8 mouse cellular contexts compared by ENCODE assay signal in genomic region chr16:94085603-94086285, GRCm38 (mm10). TPM values are rescaled to one million over a fixed set of nuclear protein-coding genes. Genes with fewer than 3 reads are reported as not detected.
A peak's percentile ranks its signal among the peaks of the same experiment; 100 is the strongest.
DNase-seq lines count a peak whose midpoint lies in the region; ATAC-seq and TF ChIP-seq lines count a peak whose summit lies in the region.

No protein-coding gene starts in this region.

- no peaks in the 10 kb centered on the region for H3K36me3 ChIP-seq in hindbrain, embryonic 10.5 days
- H3K36me3 ChIP-seq in hindbrain, embryonic 16.5 days (ENCODE audit: control insufficient read depth, insufficient read depth, low read length), result no peaks in the 10 kb centered on the region
- no peaks in the 10 kb centered on the region for H3K36me3 ChIP-seq in hindbrain, embryonic 13.5 days
- H3K36me3 ChIP-seq in midbrain, postnatal 0 days (ENCODE audit: insufficient read depth, low read length), result no peaks in the 10 kb centered on the region

- no peak overlapping the region for H3K27ac ChIP-seq in hindbrain, embryonic 10.5 days
- no peak overlapping the region for H3K27ac ChIP-seq in hindbrain, embryonic 16.5 days (ENCODE audit: low read depth, low read length)
- no peak overlapping the region for H3K27ac ChIP-seq in brown adipose tissue, adult 24 weeks (replicated peaks; ENCODE audit: low read depth, low read length)
- no peak overlapping the region for H3K27ac ChIP-seq in hindbrain, embryonic 13.5 days
- H3K27ac ChIP-seq in midbrain, postnatal 0 days (ENCODE audit: low read depth, low read length), result no peak overlapping the region

- H3K27me3 ChIP-seq in hindbrain, embryonic 10.5 days (ENCODE audit: insufficient read depth, poor library complexity, severe bottlenecking), result peaks cover 100% of the 10 kb centered on the region
- peaks cover 66% of the 10 kb centered on the region for H3K27me3 ChIP-seq in hindbrain, embryonic 16.5 days (replicated peaks; ENCODE audit: control insufficient read depth, insufficient read depth, low read length)
- H3K27me3 ChIP-seq in hindbrain, embryonic 13.5 days, result peaks cover 98% of the 10 kb centered on the region
- H3K27me3 ChIP-seq in midbrain, postnatal 0 days (ENCODE audit: insufficient read depth, low read length), result peaks cover 86% of the 10 kb centered on the region

- peak; percentile 65 for DNase-seq in hindbrain, embryonic 10.5 days (ENCODE audit: low spot score)
- DNase-seq in midbrain, postnatal 0 days (ENCODE audit: low spot score), result no peak
- no peak for DNase-seq in cerebellum, postnatal 4 days (ENCODE audit: low spot score in 2 of 2)
- no peak for DNase-seq in cerebellum, adult 11 months
- no peak for DNase-seq in left cerebral cortex, adult 9 months (ENCODE audit: low spot score in 2 of 2)

- no peak overlapping the region; the same call in 1 of the 2 replicates for H3K4me2 ChIP-seq in hindbrain, embryonic 16.5 days (ENCODE audit: low read length)
- H3K4me2 ChIP-seq in hindbrain, embryonic 13.5 days, result peak overlapping the region; percentile 38; the same call in 1 of the 2 replicates
- peak overlapping the region; percentile 34; the same call in 1 of the 2 replicates for H3K4me2 ChIP-seq in midbrain, postnatal 0 days (ENCODE audit: low read depth, low read length, poor library complexity, severe bottlenecking)

- ATAC-seq in hindbrain, embryonic 16.5 days, result no peak
- no peak for ATAC-seq in hindbrain, embryonic 13.5 days (ENCODE audit: low FRiP score)
- no peak for ATAC-seq in midbrain, postnatal 0 days (ENCODE audit: low FRiP score)

- peaks cover 30% of the 10 kb centered on the region for H3K4me1 ChIP-seq in hindbrain, embryonic 10.5 days (replicated peaks)
- peaks cover 5% of the 10 kb centered on the region; the same call in 1 of the 2 replicates for H3K4me1 ChIP-seq in hindbrain, embryonic 16.5 days (ENCODE audit: control insufficient read depth, insufficient read depth, low read depth, low read length)
- peaks cover 3% of the 10 kb centered on the region; the same call in 1 of the 2 replicates for H3K4me1 ChIP-seq in brown adipose tissue, adult 24 weeks (ENCODE audit: control insufficient read depth, insufficient read depth, insufficient read length, low read length)
- peaks cover 20% of the 10 kb centered on the region for H3K4me1 ChIP-seq in hindbrain, embryonic 13.5 days (replicated peaks)
- 0 out of 2 replicates have a peak, but pooled peaks cover 4% of the 10 kb centered on the region for H3K4me1 ChIP-seq in midbrain, postnatal 0 days (ENCODE audit: insufficient read depth, low read length)

- H3K9me3 ChIP-seq in hindbrain, embryonic 10.5 days, result no peaks in the 10 kb centered on the region
- no peaks in the 10 kb centered on the region for H3K9me3 ChIP-seq in hindbrain, embryonic 16.5 days (ENCODE audit: control insufficient read depth, low read length)
- no peaks in the 10 kb centered on the region for H3K9me3 ChIP-seq in hindbrain, embryonic 13.5 days
- no peaks in the 10 kb centered on the region for H3K9me3 ChIP-seq in midbrain, postnatal 0 days (ENCODE audit: low read length)

- H3K9ac ChIP-seq in hindbrain, embryonic 16.5 days (ENCODE audit: low read depth, low read length), result no peak overlapping the region
- no peak overlapping the region for H3K9ac ChIP-seq in hindbrain, embryonic 13.5 days
- H3K9ac ChIP-seq in midbrain, postnatal 0 days (replicated peaks; ENCODE audit: low read length, poor library complexity, severe bottlenecking), result no peak overlapping the region

- TF ChIP-seq CTCF in midbrain, postnatal 0 days (IDR thresholded peaks at IDR 0.05), result no peak

- WGBS in hindbrain, embryonic 10.5 days, result under 1% methylated on average over 57 of the region's 57 CpGs
- under 1% methylated on average over 51 of the region's 57 CpGs for WGBS in hindbrain, embryonic 16.5 days
- WGBS in hindbrain, embryonic 13.5 days, result under 1% methylated on average over 57 of the region's 57 CpGs
- WGBS in midbrain, postnatal 0 days, result under 1% methylated on average over 57 of the region's 57 CpGs

- peak overlapping the region; percentile 47 for H3K4me3 ChIP-seq in hindbrain, embryonic 10.5 days
- H3K4me3 ChIP-seq in hindbrain, embryonic 16.5 days (ENCODE audit: low read length), result no peak overlapping the region
- H3K4me3 ChIP-seq in brown adipose tissue, adult 24 weeks (ENCODE audit: insufficient read depth, low read depth, low read length), result peak overlapping the region; percentile 57
- peak overlapping the region; percentile 22 for H3K4me3 ChIP-seq in hindbrain, embryonic 13.5 days
- H3K4me3 ChIP-seq in midbrain, postnatal 0 days (ENCODE audit: low read depth, low read length), result peak overlapping the region; percentile 5; the same call in 1 of the 2 replicates

RNA-seq across cellular contexts. Expression of gene Sim2, which starts 1.0 kb away (rescaled TPM):
- polyA plus RNA-seq in hindbrain, embryonic 10.5 days (2016; fragmentation: Nextera tagmentation; extraction: Ambion mirVana), result 0.25 and 0.27 TPM in 2 replicates
- 0.10 TPM in 1 of 2 replicates, not detected in the other for polyA plus RNA-seq in hindbrain, embryonic 16.5 days (2015; fragmentation: Nextera tagmentation; extraction: Ambion mirVana)
- 0.52 and 0.96 TPM in 2 replicates for polyA plus RNA-seq in brown adipose tissue, adult 24 weeks (2012; ENCODE audit: insufficient read depth, insufficient read length, missing spikeins)
- polyA plus RNA-seq in hindbrain, embryonic 13.5 days (2015; fragmentation: Nextera tagmentation; extraction: Ambion mirVana), result 0.08 TPM in 1 of 2 replicates, not detected in the other
- not detected in 2 replicates for total RNA-seq in midbrain, postnatal 0 days (2014; rRNA removed)
- 0.05 and 0.10 TPM in 2 replicates for polyA plus RNA-seq in midbrain, postnatal 0 days (2015; fragmentation: Nextera tagmentation; extraction: Ambion mirVana)
